Mouse (Mus musculus) CH12.LX (cell line): ENCODE results near the gene Macc1.

Experiments used
- CHD1 ChIP-seq: IDR thresholded peaks from 2 replicates; pipeline ENCODE4 v1.6.1; 2012; ENCODE audit warnings: low read depth, low read length, improper control_type of control experiment, inconsistent platforms
- CTCF ChIP-seq, 2 experiments: IDR thresholded peaks in 1 of 2; conservative IDR thresholded peaks in 1 of 2; 2 replicates each; pipeline ENCODE4 v1.5.1; 2011 to 2012; ENCODE audit warnings: low read depth in 2 of 2, low read length in 2 of 2, improper control_type of control experiment in 1 of 2, inconsistent platforms in 1 of 2, mild to moderate bottlenecking in 1 of 2, moderate library complexity in 1 of 2
- MAFK ChIP-seq: IDR thresholded peaks from 2 replicates; pipeline ENCODE4 v1.6.1; 2011; ENCODE audit warnings: low read length, improper control_type of control experiment; ENCODE audit not compliant: insufficient replicate concordance
- POLR2A ChIP-seq: IDR thresholded peaks from 2 replicates; pipeline ENCODE4 v1.6.1; 2011; ENCODE audit warnings: low read depth, mild to moderate bottlenecking, improper control_type of control experiment, low read length
- POLR2AphosphoS2 ChIP-seq: IDR thresholded peaks from 2 replicates; pipeline ENCODE4 v1.6.1; 2011; ENCODE audit warnings: low read depth, low read length, improper control_type of control experiment
- RAD21 ChIP-seq: IDR thresholded peaks from 2 replicates; pipeline ENCODE4 v1.6.1; 2011; ENCODE audit warnings: low read depth, mild to moderate bottlenecking, low read length, improper control_type of control experiment, moderate library complexity
- TCF12 ChIP-seq: IDR thresholded peaks from 2 replicates; pipeline ENCODE4 v1.6.1; 2014; ENCODE audit warnings: low read depth, mild to moderate bottlenecking, inconsistent platforms, low read length, improper control_type of control experiment
- ZNF384 ChIP-seq: IDR thresholded peaks from 2 replicates; pipeline ENCODE4 v1.6.1; 2012; ENCODE audit warnings: low read depth, low read length, improper control_type of control experiment, inconsistent platforms

GRCm38 (mm10) chr12:119410956-119411355, 96.9 kb downstream of the Macc1 start:
- TF ChIP-seq CHD1 (no peak), POLR2A (no peak), ZNF384 (no peak), MAFK (no peak), RAD21 (no peak), CTCF (conservative IDR thresholded peaks at IDR 0.05 in 1 of 2, IDR thresholded peaks at IDR 0.05 in 1 of 2; ENCODE audit: low read depth in 2 of 2, low read length in 2 of 2) (no peak), TCF12 (no peak), POLR2AphosphoS2 (no peak)
